Mouse (Mus musculus): Measurements from ENCODE around the gene Proca1.

Gene Proca1

DNA sequence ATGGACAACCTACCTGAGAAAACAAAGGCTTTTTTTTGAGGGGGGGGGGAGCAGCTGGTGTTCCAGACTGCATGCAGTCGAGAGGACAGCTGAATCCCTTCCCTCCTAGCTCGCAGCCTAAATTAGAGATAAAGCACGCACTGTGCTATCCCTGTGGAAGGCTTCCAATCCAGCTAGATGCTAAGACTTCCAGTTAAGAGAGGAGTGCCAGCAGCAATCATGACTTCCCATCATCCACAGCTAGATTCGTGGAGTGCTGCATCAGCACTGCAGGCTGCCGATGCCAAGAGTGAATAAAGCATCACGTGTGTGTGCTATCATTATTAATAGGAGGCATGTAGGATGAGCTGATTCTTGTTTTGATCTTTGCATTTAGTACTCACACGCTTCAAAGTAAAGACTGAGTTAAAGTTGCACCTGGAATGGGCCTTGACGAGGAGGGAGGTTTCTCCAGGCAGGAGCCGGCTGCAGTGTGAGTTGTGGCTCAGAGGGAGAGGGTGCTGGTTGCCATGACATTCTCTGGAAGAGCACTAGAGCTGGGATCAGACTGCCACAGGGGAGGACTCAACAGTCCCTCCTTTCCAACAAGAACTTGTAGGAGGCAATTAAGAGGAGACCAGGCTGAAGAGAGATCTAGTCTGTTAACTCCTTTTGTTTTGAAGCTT, 47.1 kb downstream of the Proca1 start:
- no peak for DNase-seq

- no peak for DNase-seq
Observed at GRCm38 (mm10) chr11:78245261-78245626, 52.1 kb downstream of the Proca1 start.

GRCm38 (mm10) chr11:78245627-78246317, 52.6 kb downstream of the Proca1 start, which contains the start of the genes Sdf2 and Supt6:
TSS of gene Sdf2 (plus strand) at chr11:78245746.
TSS of gene Supt6 (minus strand) at chr11:78245987.
- DNase-seq, result peak; percentile 88 to 89

GRCm38 (mm10) chr11:78246318-78247011, 53.3 kb downstream of the Proca1 start:
- DNase-seq, result no peak

DNA sequence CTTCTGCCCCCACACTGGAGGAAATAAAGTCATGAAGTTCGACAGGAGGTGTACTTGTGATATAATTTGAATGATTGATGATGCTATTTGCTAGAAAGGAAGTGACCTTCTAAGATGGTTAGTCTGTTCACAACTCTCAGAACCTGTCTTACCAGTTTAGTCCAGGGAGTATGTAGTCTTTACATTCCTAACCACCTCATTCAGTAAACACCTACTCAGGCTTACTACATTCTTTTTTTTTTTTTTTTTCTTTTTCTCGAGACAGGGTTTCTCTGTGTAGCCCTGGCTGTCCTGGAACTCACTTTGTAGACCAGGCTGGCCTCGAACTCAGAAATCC, 53.8 kb downstream of the Proca1 start:
- no peak for DNase-seq

DNA sequence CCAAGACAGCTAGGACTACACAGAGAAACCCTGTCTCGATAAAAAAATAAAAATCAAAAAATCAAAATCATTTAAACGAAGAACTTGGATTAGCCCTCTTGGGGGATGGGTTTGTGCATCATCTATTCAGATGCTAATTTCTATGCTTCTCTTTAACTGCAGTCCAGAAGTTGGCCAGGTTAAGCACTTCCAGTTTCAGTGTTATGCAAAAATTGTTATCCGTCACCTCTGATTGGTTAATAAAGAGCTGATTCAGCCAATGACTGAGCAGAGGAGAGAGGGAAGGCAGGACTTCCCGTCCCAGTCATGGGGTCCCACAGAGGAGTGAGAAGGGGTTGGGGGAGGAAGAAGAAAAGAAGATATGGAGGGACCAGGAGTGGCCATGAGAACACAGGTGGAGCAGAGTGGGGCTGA, 54.5 kb downstream of the Proca1 start:
- peak; percentile 27 to 33 for DNase-seq
